Mouse (Mus musculus): ENCODE measurements around the gene Zfpm1.

GRCm38 (mm10) chr8:122368494-122368893 is 86.6 kb downstream of the Zfpm1 start:
- TF ChIP-seq POLR2A (IDR thresholded peaks at IDR 0.05; ENCODE audit: insufficient read depth, low read depth, low read length) (no peak), CTCF (IDR thresholded peaks at IDR 0.05; ENCODE audit: insufficient read depth, low read depth, low read length) (no peak)

Measured in olfactory bulb, adult 2 months (tissue).